Mouse (Mus musculus): ENCODE measurements around the gene Cdk2. TPM values are rescaled to one million over a fixed set of nuclear protein-coding genes. Genes with fewer than 3 reads are reported as not detected.

The Cdk2 gene
- polyA plus RNA-seq, 1 experiment from 2014 or later: 85.5 TPM

DNA sequence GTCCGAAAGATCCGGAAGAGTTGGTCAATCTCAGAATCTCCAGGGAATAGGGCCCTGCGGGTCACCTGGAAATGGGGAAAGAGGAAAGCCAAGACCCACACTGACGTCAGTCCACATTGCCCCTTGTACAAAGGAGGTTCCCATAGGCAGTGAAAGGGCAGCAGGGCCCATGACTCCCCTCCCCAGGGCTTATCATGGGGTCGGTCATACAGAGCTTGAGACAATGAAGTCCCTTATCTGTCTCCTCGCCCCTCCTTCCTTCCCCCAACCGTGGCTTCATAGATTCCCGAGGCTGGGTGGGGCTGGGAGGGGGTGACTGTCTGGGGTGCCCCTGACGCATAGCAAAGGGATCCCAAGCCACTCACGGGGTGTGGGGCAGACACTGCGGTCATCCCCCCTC, 5.2 kb downstream of the Cdk2 start:
- Histone ChIP-seq H3K9me3 (no peaks in the 10 kb centered on the region), H3K4me1 (peaks cover 24% of the 10 kb centered on the region), H3K4me3 (no peak overlapping the region), H3K36me3 (peaks cover 39% of the 10 kb centered on the region), H3K27ac (replicated peaks) (no peak overlapping the region), H3K4me2 (replicated peaks) (no peak overlapping the region), H3K9ac (replicated peaks) (no peak overlapping the region), H3K27me3 (no peaks in the 10 kb centered on the region)
- 79% methylated on average over 10 of the region's 11 CpGs for WGBS
- no peak for ATAC-seq (ENCODE audit: low FRiP score, low read depth)

DNA sequence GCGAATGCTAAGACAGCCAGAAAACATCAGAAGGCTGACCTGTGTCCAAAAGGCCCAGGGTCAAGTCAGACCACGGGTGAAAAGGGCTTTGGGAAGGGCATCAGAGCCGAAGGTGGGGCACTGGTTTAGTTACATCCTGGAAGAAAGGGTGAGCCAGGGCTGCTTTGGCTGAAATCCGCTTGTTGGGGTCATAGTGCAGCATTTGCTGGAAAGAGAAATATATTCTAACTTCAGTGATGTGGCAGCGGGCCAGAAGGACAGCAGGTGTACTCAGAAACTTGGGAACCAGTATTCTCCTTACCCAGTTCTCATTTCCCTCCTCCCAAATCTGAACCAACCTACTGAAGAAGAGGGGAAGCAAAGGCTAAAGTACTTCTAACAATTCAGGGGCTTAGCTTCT, 5.8 kb downstream of the Cdk2 start:
- Histone ChIP-seq H3K27ac (replicated peaks) (no peak overlapping the region), H3K9me3 (no peaks in the 10 kb centered on the region), H3K4me1 (peaks cover 26% of the 10 kb centered on the region), H3K4me2 (replicated peaks) (no peak overlapping the region), H3K9ac (replicated peaks) (no peak overlapping the region), H3K27me3 (no peaks in the 10 kb centered on the region), H3K4me3 (no peak overlapping the region), H3K36me3 (peaks cover 39% of the 10 kb centered on the region)
- 87% methylated on average over 5 of the region's 5 CpGs for WGBS
- no peak for ATAC-seq (ENCODE audit: low FRiP score, low read depth)

DNA sequence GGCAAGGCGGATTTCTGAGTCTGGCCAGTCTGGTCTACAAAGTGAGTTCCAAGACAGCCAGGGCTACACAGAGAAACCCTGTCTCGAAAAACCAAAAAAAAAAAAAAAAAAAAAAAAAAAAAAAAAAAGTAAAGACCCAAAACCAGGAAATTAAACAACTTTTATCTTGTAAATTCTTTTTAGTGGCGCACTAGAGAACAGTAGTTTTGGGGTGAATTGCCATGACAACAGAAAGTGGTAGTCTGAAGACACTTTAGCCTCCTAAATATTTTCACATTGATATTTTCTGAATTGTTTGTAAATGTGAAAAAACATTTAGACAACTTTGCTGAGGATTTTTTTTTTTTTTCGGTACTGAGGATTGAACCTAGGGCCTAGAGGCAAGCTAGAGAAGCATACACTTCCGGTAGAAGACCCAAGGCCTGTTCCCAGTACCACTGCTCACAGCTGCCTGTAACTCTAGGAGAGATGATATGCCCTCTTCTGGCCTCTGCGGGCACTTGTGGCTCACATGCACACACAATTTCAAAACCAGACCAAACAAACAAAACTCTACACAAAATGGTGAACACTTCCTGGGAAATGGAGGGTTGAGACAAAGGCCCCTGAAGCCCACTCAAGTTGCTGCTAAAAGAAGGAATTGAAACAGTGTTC, 7.6 kb downstream of the Cdk2 start:
- Histone ChIP-seq H3K4me2 (replicated peaks) (peak overlapping the region; percentile 57), H3K4me1 (peaks cover 12% of the 10 kb centered on the region), H3K9ac (replicated peaks) (no peak overlapping the region), H3K9me3 (no peaks in the 10 kb centered on the region), H3K36me3 (peaks cover 37% of the 10 kb centered on the region), H3K27ac (replicated peaks) (no peak overlapping the region), H3K27me3 (no peaks in the 10 kb centered on the region), H3K4me3 (no peak overlapping the region)
- ATAC-seq (ENCODE audit: low FRiP score, low read depth): no peak
- WGBS: 89% methylated on average over 6 of the region's 6 CpGs

DNA sequence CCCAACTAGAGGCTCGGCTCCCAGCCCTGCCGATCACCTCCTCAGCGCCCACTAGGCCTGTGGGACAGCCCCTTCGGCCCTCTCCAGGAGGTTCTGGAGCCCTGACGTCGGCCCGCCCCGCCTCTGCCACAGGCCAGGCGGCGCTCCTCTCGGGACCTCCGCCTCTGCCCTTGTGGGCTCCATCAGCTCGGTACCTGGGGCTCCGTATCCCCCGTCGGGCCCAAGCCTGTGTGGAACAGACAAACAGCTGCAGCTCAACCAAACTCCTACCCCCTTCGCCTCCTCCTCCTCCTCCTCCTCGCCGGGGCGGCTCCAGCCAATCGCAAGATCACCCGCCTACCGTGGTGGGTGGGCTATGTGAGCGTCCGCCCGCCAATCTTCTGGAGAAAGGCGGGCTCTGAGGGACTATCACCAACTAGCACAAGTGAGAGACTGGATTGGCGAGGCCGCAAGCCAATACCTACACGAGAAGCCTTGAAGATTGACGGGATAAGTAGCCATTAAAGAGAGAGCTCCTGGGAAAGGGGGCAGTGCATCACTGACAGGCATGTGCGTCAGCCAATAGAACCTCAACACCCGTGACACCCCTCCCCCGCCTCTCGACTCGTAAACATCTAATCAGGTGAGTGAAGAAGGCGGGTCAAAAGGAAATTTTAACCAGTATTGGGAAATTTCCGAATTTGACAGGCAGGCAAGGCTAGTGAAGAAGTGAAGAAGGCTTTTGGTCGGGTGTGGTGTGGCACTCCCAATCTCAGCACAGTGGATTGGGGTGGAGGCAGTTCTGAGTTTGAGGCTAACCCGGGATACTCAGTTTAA, 8.6 kb downstream of the Cdk2 start, which contains the start of gene Rab5b:
Gene Rab5b (minus strand): TSS at position 273 of the 816 bp plus-strand sequence.
- Histone ChIP-seq H3K27ac (replicated peaks) (peak within 1 kb of the TSS; percentile 98), H3K4me1 (peaks cover 12% of the 10 kb centered on the region), H3K4me3 (peak within 1 kb of the TSS; percentile 91), H3K36me3 (peaks cover 30% of the 10 kb centered on the region), H3K4me2 (replicated peaks) (peak within 1 kb of the TSS; percentile 73), H3K27me3 (no peaks in the 10 kb centered on the region), H3K9ac (replicated peaks) (peak within 1 kb of the TSS; percentile 93), H3K9me3 (no peaks in the 10 kb centered on the region)
- peak; percentile 99 for ATAC-seq (ENCODE audit: low FRiP score, low read depth)
- under 1% methylated on average over 40 of the region's 40 CpGs for WGBS

DNA sequence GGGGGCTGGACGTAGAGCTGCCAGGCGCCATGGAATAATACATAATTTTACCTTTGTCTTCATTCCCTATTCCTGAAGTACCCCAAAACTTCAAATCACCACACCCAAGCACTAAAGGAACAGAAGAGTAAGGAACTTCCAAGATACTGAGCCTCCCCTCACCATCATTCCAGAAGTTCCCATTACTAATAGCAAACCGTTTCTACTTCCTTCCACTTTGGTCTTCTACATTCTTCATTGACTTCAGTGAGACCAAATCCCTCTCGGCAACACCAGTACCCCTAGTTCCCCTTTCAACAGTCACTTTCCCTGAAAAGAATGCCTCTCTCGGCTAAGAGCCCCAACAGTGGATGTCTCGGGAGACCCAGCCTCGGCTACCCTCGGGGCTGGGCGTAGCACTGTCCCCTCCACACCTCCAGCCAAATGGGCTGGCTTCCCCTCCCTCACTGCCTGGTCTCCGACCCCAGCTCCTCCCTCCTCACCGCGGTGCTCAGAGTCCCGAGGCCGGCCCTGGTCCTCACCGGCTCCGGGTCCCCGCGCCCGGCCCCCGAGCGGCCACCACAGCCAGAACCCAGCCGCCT, 9.3 kb downstream of the Cdk2 start:
- Histone ChIP-seq H3K36me3 (peaks cover 23% of the 10 kb centered on the region), H3K9ac (replicated peaks) (peak overlapping the region; percentile 93), H3K27me3 (no peaks in the 10 kb centered on the region), H3K4me3 (peak overlapping the region; percentile 91), H3K4me1 (peaks cover 12% of the 10 kb centered on the region), H3K9me3 (no peaks in the 10 kb centered on the region), H3K4me2 (replicated peaks) (peak overlapping the region; percentile 73), H3K27ac (replicated peaks) (peak overlapping the region; percentile 98)
- no peak for ATAC-seq (ENCODE audit: low FRiP score, low read depth)
- WGBS: 1% methylated on average over 22 of the region's 22 CpGs

DNA sequence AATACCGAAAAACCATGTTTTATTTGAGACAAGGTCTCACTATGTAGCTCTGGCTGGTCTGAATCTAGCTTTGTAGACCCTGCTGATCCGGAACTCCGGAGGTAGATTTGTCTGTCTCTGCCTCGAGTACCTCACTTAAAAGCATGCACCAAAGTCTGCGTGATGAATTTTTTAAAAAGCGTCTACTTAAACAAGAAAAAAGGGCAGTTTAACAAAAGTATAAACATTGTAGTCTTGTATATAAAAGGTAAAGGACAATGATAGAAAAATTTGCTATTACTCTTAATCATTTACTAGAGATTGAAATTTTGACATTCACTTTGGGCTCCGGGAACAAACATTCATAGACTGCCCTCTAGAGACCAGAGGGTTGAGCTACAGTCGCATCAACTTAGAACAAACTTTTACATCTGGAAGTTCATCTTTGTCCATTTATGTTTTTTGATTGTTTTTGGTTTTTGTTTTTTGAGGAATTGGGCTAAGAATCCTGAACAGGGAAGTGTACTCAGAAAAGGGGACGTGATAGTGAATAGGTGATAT, 30.3 kb downstream of the Cdk2 start:
- H3K4me1 ChIP-seq: peaks cover 13% of the 10 kb centered on the region
- peaks cover 9% of the 10 kb centered on the region for H3K36me3 ChIP-seq
- 4% methylated on average over 9 of the region's 9 CpGs for WGBS
- peak overlapping the region; percentile 68 for H3K27ac ChIP-seq (replicated peaks)
- H3K27me3 ChIP-seq: peaks cover 11% of the 10 kb centered on the region
- peak overlapping the region; percentile 76 for H3K4me3 ChIP-seq
- no peak for ATAC-seq (ENCODE audit: low FRiP score, low read depth)
- H3K4me2 ChIP-seq (replicated peaks): peak overlapping the region; percentile 95
- H3K9ac ChIP-seq (replicated peaks): peak overlapping the region; percentile 69
- H3K9me3 ChIP-seq: no peaks in the 10 kb centered on the region

DNA sequence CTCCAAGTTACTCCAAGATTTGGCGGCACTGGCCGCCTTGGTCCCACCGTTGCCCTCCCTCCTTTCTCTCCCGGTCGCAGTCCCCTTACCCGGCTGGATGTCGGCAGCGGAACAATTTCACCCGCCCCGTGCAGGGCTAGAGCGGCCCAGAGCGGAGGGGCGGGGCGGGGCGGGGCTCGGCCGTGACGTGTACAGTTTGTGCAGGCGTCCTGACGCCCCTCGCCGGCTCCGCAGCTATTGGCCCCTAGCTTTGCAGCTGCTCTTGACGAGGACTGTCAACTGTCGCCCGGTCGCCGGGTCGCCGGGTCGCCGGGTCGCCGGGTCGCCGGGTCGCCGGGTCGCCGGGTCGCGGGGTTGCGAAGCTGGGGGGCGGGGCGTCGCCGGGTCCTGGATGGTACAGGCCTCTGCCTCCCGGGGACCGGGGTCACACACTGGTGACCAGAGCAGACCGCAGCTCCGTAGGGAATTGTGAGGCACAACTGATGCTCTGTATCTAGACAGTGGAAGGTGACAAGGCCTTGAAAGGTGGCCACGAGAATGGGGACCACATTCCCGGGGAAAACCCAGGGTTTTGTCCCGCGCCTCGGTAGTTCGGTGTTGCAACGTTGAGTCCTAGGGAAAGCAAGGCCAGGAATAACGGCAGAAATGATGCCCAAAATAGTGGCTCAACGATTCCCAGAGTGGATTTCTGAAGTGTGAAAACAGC, 30.9 kb downstream of the Cdk2 start, which contains the start of gene Suox:
Gene Suox (minus strand): TSS at position 311 of the 706 bp plus-strand sequence.
- H3K4me1 ChIP-seq: peaks cover 13% of the 10 kb centered on the region
- peak within 1 kb of the TSS; percentile 76 for H3K4me3 ChIP-seq
- H3K4me2 ChIP-seq (replicated peaks): peak within 1 kb of the TSS; percentile 95
- peak within 1 kb of the TSS; percentile 68 for H3K27ac ChIP-seq (replicated peaks)
- WGBS: under 1% methylated on average over 60 of the region's 60 CpGs
- 0 out of 2 replicates have a peak, but pooled peaks cover 3% of the 10 kb centered on the region for H3K36me3 ChIP-seq
- peak within 1 kb of the TSS; percentile 69 for H3K9ac ChIP-seq (replicated peaks)
- no peaks in the 10 kb centered on the region for H3K9me3 ChIP-seq
- peaks cover 11% of the 10 kb centered on the region for H3K27me3 ChIP-seq
- ATAC-seq (ENCODE audit: low FRiP score, low read depth): peak; percentile 96

DNA sequence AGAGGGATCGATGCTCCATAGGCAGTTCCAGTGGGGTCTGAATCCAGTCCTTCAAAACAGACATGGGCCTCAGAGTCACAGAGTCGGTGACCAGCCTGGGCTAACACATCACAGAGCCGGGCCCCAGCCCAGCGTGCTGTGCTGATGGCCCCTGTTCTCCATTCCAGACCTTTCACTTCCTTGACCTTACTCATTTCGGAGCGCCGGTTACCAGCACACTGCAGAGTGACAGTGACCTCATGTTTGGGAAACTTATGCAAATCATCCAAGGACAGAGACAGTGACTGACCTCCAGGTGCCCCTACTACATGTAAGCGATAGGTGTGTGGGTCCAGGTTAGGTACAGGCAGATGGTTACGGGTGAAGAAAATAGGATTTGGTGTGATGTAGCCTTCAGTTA, 33.7 kb downstream of the Cdk2 start:
- H3K27me3 ChIP-seq: peaks cover 11% of the 10 kb centered on the region
- H3K4me1 ChIP-seq: peaks cover 21% of the 10 kb centered on the region
- 94% methylated on average over 9 of the region's 9 CpGs for WGBS
- H3K9ac ChIP-seq (replicated peaks): no peak overlapping the region
- H3K27ac ChIP-seq (replicated peaks): no peak overlapping the region
- no peak overlapping the region for H3K4me3 ChIP-seq
- ATAC-seq (ENCODE audit: low FRiP score, low read depth): no peak
- H3K9me3 ChIP-seq: no peaks in the 10 kb centered on the region
- H3K4me2 ChIP-seq (replicated peaks): no peak overlapping the region
- 0 out of 2 replicates have a peak, but pooled peaks cover 3% of the 10 kb centered on the region for H3K36me3 ChIP-seq

DNA sequence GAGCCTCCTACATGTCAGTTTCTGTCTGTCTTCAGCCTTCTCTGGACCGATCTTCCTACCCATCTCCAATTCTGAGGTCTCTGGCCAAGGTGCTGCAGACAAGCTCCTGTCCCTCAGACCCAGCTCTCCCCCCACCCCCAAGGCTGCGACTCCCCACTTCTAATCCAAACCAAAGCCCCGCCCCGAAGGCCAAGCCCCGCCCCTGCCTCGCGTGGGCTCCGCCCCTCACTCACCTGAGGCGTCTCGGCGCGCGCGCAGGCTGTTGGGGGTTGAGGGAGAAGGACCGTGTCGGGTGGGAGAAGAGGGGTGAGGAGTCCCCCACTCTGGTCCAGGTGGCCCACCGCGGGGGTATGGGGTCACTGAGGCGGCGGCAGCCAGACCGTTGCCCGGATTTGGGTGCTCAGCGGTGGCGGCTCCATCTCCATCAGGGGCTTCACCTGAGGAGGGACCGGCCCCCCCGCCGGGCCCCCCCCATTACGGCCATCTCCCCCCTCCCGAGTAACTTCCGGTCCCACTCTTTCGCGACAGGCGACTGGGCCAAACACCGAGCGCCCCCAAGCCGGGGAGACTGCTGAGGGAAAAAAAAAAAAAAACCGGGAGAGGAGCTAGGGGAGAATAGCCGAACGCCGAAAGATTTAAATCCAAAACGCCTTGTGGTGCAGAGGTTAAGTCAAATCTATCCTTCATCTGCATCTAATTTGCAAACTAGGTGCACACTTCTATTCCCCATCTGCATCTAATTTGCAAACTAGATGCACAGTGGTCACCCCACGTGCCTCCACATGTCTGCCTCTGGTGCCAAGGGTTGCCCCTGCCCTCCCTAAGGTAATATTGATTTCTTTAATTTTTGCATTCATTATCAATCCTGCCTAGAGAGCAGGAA, 35.8 kb downstream of the Cdk2 start:
- no peaks in the 10 kb centered on the region for H3K9me3 ChIP-seq
- 0 out of 2 replicates have a peak, but pooled peaks cover 3% of the 10 kb centered on the region for H3K36me3 ChIP-seq
- H3K4me1 ChIP-seq: peaks cover 16% of the 10 kb centered on the region
- WGBS: under 1% methylated on average over 41 of the region's 42 CpGs
- ATAC-seq (ENCODE audit: low FRiP score, low read depth): peak; percentile 48; the same call in 1 of the 2 replicates
- H3K27ac ChIP-seq (replicated peaks): no peak overlapping the region; the same call in 1 of the 2 replicates
- peak overlapping the region; percentile 72 for H3K9ac ChIP-seq (replicated peaks)
- H3K27me3 ChIP-seq: peaks cover 11% of the 10 kb centered on the region
- peak overlapping the region; percentile 70 for H3K4me2 ChIP-seq (replicated peaks)
- H3K4me3 ChIP-seq: peak overlapping the region; percentile 61

DNA sequence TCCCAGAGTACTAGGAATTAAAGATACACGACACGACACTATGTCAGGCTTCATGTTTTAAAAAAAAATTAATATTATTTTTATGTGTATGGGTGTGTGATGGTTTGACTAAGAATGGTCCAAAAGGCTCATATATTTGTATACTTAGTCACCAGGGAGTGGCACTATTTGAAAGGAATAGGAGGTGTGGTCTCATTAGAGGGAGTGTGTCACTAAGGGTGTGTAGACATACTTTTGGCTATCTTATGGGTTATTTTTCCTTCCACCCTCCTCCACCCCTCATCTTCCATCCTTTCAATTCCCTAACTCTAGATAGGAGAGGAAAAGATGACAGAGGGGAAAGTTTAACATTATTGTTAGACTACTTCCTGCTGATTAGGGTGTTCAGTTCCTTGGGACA, 39.0 kb downstream of the Cdk2 start:
- WGBS: 95% methylated on average over 2 of the region's 2 CpGs

More for the DNA sequence above, 39.0 kb downstream of the Cdk2 start:
- Histone ChIP-seq H3K4me3 (no peak overlapping the region), H3K27me3 (0 out of 2 replicates have a peak, but pooled peaks cover 3% of the 10 kb centered on the region), H3K27ac (replicated peaks) (no peak overlapping the region), H3K4me2 (replicated peaks) (no peak overlapping the region), H3K9ac (replicated peaks) (no peak overlapping the region), H3K9me3 (no peaks in the 10 kb centered on the region), H3K4me1 (peaks cover 8% of the 10 kb centered on the region), H3K36me3 (no peaks in the 10 kb centered on the region)
- no peak for ATAC-seq (ENCODE audit: low FRiP score, low read depth)

Data from midbrain, embryonic 12.5 days (tissue).